Mouse (Mus musculus) layer of hippocampus, postnatal 10 days (tissue): ENCODE measurements around the gene Pdyn. TPM values are rescaled to one million over a fixed set of nuclear protein-coding genes. Genes with fewer than 3 reads are reported as not detected.

ENCODE experiments used
- DNase-seq, 2 experiments: peaks; one replicate each; pipeline ENCODE4 v3.0.0; 2021; ENCODE audit warnings: low spot score in 2 of 2
- total RNA-seq, 2 experiments: library from RNA; stranded (reverse); gene quantifications; 2 replicates each; pipeline ENCODE4 v1.2.3; 2021

The Pdyn gene
- total RNA-seq, 2 experiments from 2014 or later = 10.3 to 12.0 TPM

DNA sequence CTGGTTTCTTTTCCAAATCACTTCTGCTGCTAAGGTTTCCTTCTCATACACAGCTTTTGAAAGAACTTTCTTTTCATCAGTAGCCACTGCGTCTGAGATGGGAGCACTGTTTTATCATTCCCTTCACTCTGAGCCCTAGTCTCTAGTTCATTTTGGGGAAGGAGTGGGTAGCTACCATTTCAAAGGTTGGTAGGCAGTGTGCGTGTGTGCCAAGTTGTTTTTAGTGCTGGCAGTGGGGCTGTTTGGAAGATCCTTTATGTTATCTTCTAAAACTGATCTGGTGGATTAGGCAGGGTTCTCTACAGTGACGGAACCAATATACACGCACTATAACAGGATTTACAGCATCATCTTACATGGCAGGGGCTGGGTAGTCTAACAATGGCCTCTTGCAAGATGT lies 44.6 kb downstream of the Pdyn start:
- DNase-seq = no peak

DNA sequence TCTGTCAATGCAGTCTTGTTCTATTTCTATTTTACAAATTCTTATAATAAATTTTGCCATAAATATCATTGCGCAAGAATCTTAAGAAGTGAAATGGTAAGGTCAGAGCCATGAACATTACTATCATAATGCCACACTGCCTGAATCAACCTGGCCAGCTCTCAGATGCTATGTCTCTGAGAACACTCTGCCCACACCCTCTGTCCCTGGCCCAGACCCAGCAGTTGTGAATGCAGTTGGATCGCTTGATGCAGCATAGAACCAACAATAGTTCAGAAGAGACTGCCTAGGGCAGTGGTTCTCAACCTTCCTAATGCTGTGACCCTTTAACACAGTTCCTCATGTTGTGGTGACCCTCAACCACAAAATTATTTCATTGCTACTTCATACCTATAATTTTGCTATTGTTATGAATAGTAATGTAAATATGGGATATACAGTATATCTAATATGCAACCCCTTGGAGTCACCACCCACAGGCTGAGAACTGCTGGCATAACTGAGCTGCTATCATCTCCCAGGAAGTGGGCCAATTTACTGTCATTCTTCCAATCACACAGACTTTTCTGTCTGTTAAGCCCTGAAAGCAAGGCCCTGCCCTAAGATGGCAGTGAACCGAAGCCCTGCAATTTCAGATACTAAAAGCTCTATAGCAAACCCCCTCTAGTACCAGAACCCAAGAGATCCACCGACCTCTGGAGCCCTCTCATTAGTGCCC lies 45.3 kb downstream of the Pdyn start:
- DNase-seq = no peak

DNA sequence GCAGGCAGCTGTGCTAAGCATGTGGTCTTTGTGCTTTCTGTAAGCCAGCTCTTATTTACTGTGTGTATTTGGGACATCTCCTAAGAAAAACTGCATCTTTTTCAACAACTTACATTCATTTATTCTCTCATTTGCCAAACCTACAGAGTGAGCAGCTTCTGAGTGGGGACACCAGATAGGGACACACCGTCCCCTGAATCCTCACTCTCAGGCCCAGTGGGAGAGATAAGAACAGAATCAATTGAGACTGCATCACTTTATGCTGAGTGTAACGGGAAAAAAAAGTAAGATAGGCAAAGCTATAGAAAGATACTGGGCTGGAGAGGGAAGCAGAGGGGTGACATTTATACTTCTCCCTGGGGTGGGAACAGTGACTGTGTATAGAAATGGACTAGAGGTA lies 46.0 kb downstream of the Pdyn start:
- no peak for DNase-seq

DNA sequence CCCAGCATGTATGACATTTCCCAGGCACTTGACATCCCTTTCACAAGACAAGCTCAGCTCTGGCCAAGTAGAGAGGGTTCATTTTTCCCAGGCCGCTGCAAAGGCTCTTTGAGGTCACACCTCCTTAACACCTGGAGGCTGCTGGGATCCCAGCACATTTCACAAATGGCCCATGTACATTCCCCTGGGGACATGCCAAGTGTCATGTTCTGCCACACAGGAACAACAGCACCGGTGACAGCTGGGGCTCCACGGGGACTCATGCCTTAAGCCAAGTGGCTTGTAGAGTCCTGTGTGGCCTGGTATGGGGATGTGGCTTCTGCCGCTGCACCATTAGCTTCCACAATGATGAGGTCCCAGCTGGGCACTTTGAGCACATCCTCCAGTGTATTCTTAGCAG lies 47.0 kb downstream of the Pdyn start:
- DNase-seq = no peak

Other genes with a start within 250 kb of the Pdyn start
- under 1 TPM in 1 of 2 experiments, not detected in 1; 0.18 TPM for gene F830045P16Rik, start 163.2 kb downstream of the Pdyn start, total RNA-seq
- gene Sirpa, start 107.0 kb downstream of the Pdyn start, total RNA-seq = 100 to 1,000 TPM; 207 to 208 TPM
- gene Stk35, start 100.7 kb upstream of the Pdyn start, total RNA-seq = 10 to 100 TPM; 21.5 to 24.4 TPM